Mouse (Mus musculus): ENCODE data around the gene Crkl. TPM values are rescaled to one million over a fixed set of nuclear protein-coding genes. Genes with fewer than 3 reads are reported as not detected.

Gene Crkl
- total and polyA plus RNA-seq, 2 experiments: 9.6 to 28.8 TPM

GRCm38 (mm10) chr16:17460254-17460653, 8.5 kb downstream of the Crkl start:
- no peak overlapping the region for H3K9ac ChIP-seq (ENCODE audit: low read depth, low read length)
- TF ChIP-seq CTCF (IDR thresholded peaks at IDR 0.05; ENCODE audit: low read depth, low read length) (no peak), POLR2A (IDR thresholded peaks at IDR 0.05; ENCODE audit: extremely low read depth, insufficient read depth, low read length) (no peak)
- no peaks in the 10 kb centered on the region for H3K27me3 ChIP-seq (ENCODE audit: control insufficient read depth, insufficient read depth, low read length)
- H3K4me3 ChIP-seq (ENCODE audit: insufficient read depth, low read depth, low read length): no peak overlapping the region
- peaks cover 58% of the 10 kb centered on the region for H3K79me2 ChIP-seq (ENCODE audit: control insufficient read depth, insufficient read depth, low read length)
- WGBS: 79% methylated on average over 4 of the region's 4 CpGs
- H3K36me3 ChIP-seq (ENCODE audit: control insufficient read depth, insufficient read depth, low read length): peaks cover 4% of the 10 kb centered on the region; the same call in 1 of the 2 replicates
- no peak overlapping the region for H3K27ac ChIP-seq (replicated peaks; ENCODE audit: insufficient read depth, low read depth, low read length)
- H3K4me1 ChIP-seq (ENCODE audit: control insufficient read depth, insufficient read depth, low read length): peaks cover 36% of the 10 kb centered on the region
- DNase-seq (ENCODE audit: extremely low read depth, low read depth, low spot score): peak; percentile 49

GRCm38 (mm10) chr16:17461596-17461995, 9.8 kb downstream of the Crkl start:
- H3K9ac ChIP-seq (ENCODE audit: low read depth, low read length): no peak overlapping the region
- no peak for DNase-seq (ENCODE audit: extremely low read depth, low read depth, low spot score)
- WGBS: 66% methylated on average over 1 of the region's 1 CpGs
- H3K27me3 ChIP-seq (ENCODE audit: control insufficient read depth, insufficient read depth, low read length): no peaks in the 10 kb centered on the region
- H3K27ac ChIP-seq (replicated peaks; ENCODE audit: insufficient read depth, low read depth, low read length): no peak overlapping the region
- H3K4me1 ChIP-seq (ENCODE audit: control insufficient read depth, insufficient read depth, low read length): peaks cover 32% of the 10 kb centered on the region
- no peak overlapping the region for H3K4me3 ChIP-seq (ENCODE audit: insufficient read depth, low read depth, low read length)
- H3K36me3 ChIP-seq (ENCODE audit: control insufficient read depth, insufficient read depth, low read length): peaks cover 2% of the 10 kb centered on the region; the same call in 1 of the 2 replicates
- TF ChIP-seq CTCF (IDR thresholded peaks at IDR 0.05; ENCODE audit: low read depth, low read length) (no peak), POLR2A (IDR thresholded peaks at IDR 0.05; ENCODE audit: extremely low read depth, insufficient read depth, low read length) (no peak)
- H3K79me2 ChIP-seq (ENCODE audit: control insufficient read depth, insufficient read depth, low read length): peaks cover 50% of the 10 kb centered on the region

- H3K4me1 ChIP-seq (ENCODE audit: control insufficient read depth, insufficient read depth, low read length): peaks cover 39% of the 10 kb centered on the region
- TF ChIP-seq POLR2A (IDR thresholded peaks at IDR 0.05; ENCODE audit: extremely low read depth, insufficient read depth, low read length) (no peak), CTCF (IDR thresholded peaks at IDR 0.05; ENCODE audit: low read depth, low read length) (no peak)
- WGBS: 60% methylated on average over 2 of the region's 2 CpGs
Measured at GRCm38 (mm10) chr16:17463184-17463583, 11.4 kb downstream of the Crkl start.

GRCm38 (mm10) chr16:17466875-17467663, 15.3 kb downstream of the Crkl start:
- Histone ChIP-seq H3K36me3 (ENCODE audit: control insufficient read depth, insufficient read depth, low read length) (peaks cover 17% of the 10 kb centered on the region), H3K9ac (ENCODE audit: low read depth, low read length) (no peak overlapping the region), H3K79me2 (ENCODE audit: control insufficient read depth, insufficient read depth, low read length) (peaks cover 29% of the 10 kb centered on the region; the same call in 1 of the 2 replicates), H3K27ac (replicated peaks; ENCODE audit: insufficient read depth, low read depth, low read length) (no peak overlapping the region), H3K4me1 (ENCODE audit: control insufficient read depth, insufficient read depth, low read length) (peaks cover 19% of the 10 kb centered on the region), H3K27me3 (ENCODE audit: control insufficient read depth, insufficient read depth, low read length) (no peaks in the 10 kb centered on the region), H3K4me3 (ENCODE audit: insufficient read depth, low read depth, low read length) (no peak overlapping the region)
- DNase-seq (ENCODE audit: extremely low read depth, low read depth, low spot score): no peak
- no peak for TF ChIP-seq CTCF (IDR thresholded peaks at IDR 0.05; ENCODE audit: low read depth, low read length)
- no peak for TF ChIP-seq POLR2A (IDR thresholded peaks at IDR 0.05; ENCODE audit: extremely low read depth, insufficient read depth, low read length)
- 48% methylated on average over 4 of the region's 4 CpGs for WGBS

More at GRCm38 (mm10) chr16:17463184-17463583, 11.4 kb downstream of the Crkl start:
- no peaks in the 10 kb centered on the region for H3K27me3 ChIP-seq (ENCODE audit: control insufficient read depth, insufficient read depth, low read length)
- no peak for DNase-seq (ENCODE audit: extremely low read depth, low read depth, low spot score)
- H3K36me3 ChIP-seq (ENCODE audit: control insufficient read depth, insufficient read depth, low read length): peaks cover 2% of the 10 kb centered on the region; the same call in 1 of the 2 replicates
- H3K9ac ChIP-seq (ENCODE audit: low read depth, low read length): no peak overlapping the region
- peaks cover 42% of the 10 kb centered on the region for H3K79me2 ChIP-seq (ENCODE audit: control insufficient read depth, insufficient read depth, low read length)
- H3K27ac ChIP-seq (replicated peaks; ENCODE audit: insufficient read depth, low read depth, low read length): peak overlapping the region; percentile 81
- H3K4me3 ChIP-seq (ENCODE audit: insufficient read depth, low read depth, low read length): no peak overlapping the region

- no peak overlapping the region for H3K9ac ChIP-seq (ENCODE audit: low read depth, low read length)
- no peak for TF ChIP-seq POLR2A (IDR thresholded peaks at IDR 0.05; ENCODE audit: extremely low read depth, insufficient read depth, low read length)
- TF ChIP-seq CTCF (IDR thresholded peaks at IDR 0.05; ENCODE audit: low read depth, low read length): no peak
- no peak for DNase-seq (ENCODE audit: extremely low read depth, low read depth, low spot score)
- H3K27me3 ChIP-seq (ENCODE audit: control insufficient read depth, insufficient read depth, low read length): no peaks in the 10 kb centered on the region
- peaks cover 25% of the 10 kb centered on the region for H3K36me3 ChIP-seq (ENCODE audit: control insufficient read depth, insufficient read depth, low read length)
- no peak overlapping the region for H3K4me3 ChIP-seq (ENCODE audit: insufficient read depth, low read depth, low read length)
- H3K27ac ChIP-seq (replicated peaks; ENCODE audit: insufficient read depth, low read depth, low read length): no peak overlapping the region
- H3K4me1 ChIP-seq (ENCODE audit: control insufficient read depth, insufficient read depth, low read length): peaks cover under 1% of the 10 kb centered on the region; the same call in 1 of the 2 replicates
- WGBS: 87% methylated on average over 6 of the region's 6 CpGs
- H3K79me2 ChIP-seq (ENCODE audit: control insufficient read depth, insufficient read depth, low read length): peaks cover 39% of the 10 kb centered on the region; the same call in 1 of the 2 replicates
Measured at GRCm38 (mm10) chr16:17472498-17472897, 20.7 kb downstream of the Crkl start.

- H3K27ac ChIP-seq (replicated peaks; ENCODE audit: insufficient read depth, low read depth, low read length): no peak overlapping the region
- H3K4me3 ChIP-seq (ENCODE audit: insufficient read depth, low read depth, low read length): no peak overlapping the region
- H3K79me2 ChIP-seq (ENCODE audit: control insufficient read depth, insufficient read depth, low read length): peaks cover 40% of the 10 kb centered on the region; the same call in 1 of the 2 replicates
- no peaks in the 10 kb centered on the region for H3K27me3 ChIP-seq (ENCODE audit: control insufficient read depth, insufficient read depth, low read length)
- H3K36me3 ChIP-seq (ENCODE audit: control insufficient read depth, insufficient read depth, low read length): peaks cover 20% of the 10 kb centered on the region
- DNase-seq (ENCODE audit: extremely low read depth, low read depth, low spot score): no peak
- no peak for TF ChIP-seq POLR2A (IDR thresholded peaks at IDR 0.05; ENCODE audit: extremely low read depth, insufficient read depth, low read length)
- TF ChIP-seq CTCF (IDR thresholded peaks at IDR 0.05; ENCODE audit: low read depth, low read length): peak; percentile 63; the same call in 1 of the 2 replicates
- no peak overlapping the region for H3K9ac ChIP-seq (ENCODE audit: low read depth, low read length)
- H3K4me1 ChIP-seq (ENCODE audit: control insufficient read depth, insufficient read depth, low read length): no peaks in the 10 kb centered on the region
Measured at GRCm38 (mm10) chr16:17474091-17474490, 22.3 kb downstream of the Crkl start.
